In the genomic region with DNA sequence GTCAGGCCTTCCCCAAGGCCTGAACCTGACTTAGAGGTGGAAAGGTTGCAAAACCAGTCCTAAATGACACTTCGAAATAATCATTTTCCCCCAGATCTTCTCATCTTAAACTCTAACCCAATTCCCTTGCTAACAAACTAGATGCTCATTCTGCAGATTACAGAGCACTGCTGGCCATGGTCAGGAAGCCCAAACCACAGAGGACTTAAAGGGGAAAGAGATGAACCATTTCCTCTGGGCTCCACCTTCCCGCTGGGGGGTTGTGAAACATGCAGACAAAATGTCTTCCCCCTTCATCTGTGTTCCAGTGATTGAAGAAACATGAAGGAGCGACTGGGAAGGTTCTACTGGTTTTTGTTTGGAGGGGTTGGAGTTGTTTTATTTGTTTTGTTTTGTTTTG, we compare ENCODE assay signal across 21 mouse cellular contexts.
"Had no signal": no experiment of that assay in that cellular context is flagged by ENCODE, and none has a peak within 500 bp of the region (broad histone marks: within the 10 kb centered on the region; RNA-seq: fewer than 3 reads in every experiment).

No protein-coding gene starts in this region.

- H3K4me3 ChIP-seq: lung, embryonic 15.5 days; megakaryocyte, embryonic 14.5 days; midbrain, embryonic 13.5 days; midbrain, embryonic 15.5 days; neural tube, embryonic 13.5 days; neural tube, embryonic 15.5 days had no signal

- H3K36me3 ChIP-seq: lung, embryonic 15.5 days; midbrain, embryonic 13.5 days; midbrain, embryonic 15.5 days; neural tube, embryonic 13.5 days; neural tube, embryonic 15.5 days had no signal

- H3K4me1 ChIP-seq: lung, embryonic 15.5 days; midbrain, embryonic 13.5 days; midbrain, embryonic 15.5 days; neural tube, embryonic 13.5 days; neural tube, embryonic 15.5 days had no signal

- H3K9ac ChIP-seq: liver, postnatal 0 days; lung, embryonic 15.5 days; midbrain, embryonic 13.5 days; midbrain, embryonic 15.5 days; neural tube, embryonic 13.5 days; neural tube, embryonic 15.5 days had no signal

- H3K27me3 ChIP-seq: lung, embryonic 15.5 days; megakaryocyte, embryonic 14.5 days; midbrain, embryonic 13.5 days; midbrain, embryonic 15.5 days; neural tube, embryonic 13.5 days; neural tube, embryonic 15.5 days had no signal

- DNase-seq: liver, postnatal 0 days; lung, adult 2 months; lung, postnatal 14 days; lung, postnatal 36 days; retina, postnatal 1 day; right cerebral cortex, adult 18-20 months; right cerebral cortex, postnatal 25 days; right cerebral cortex, postnatal 4 days; spleen, adult 18-20 months; thymus, adult 18-20 months; thymus, postnatal 14 days; thymus, postnatal 36 days had no signal

- H3K4me2 ChIP-seq: lung, embryonic 15.5 days; midbrain, embryonic 11.5 days; midbrain, embryonic 13.5 days; midbrain, embryonic 15.5 days; neural tube, embryonic 13.5 days; neural tube, embryonic 15.5 days had no signal

- H3K27ac ChIP-seq: lung, embryonic 15.5 days; macrophage; midbrain, embryonic 13.5 days; midbrain, embryonic 15.5 days; neural tube, embryonic 13.5 days; neural tube, embryonic 15.5 days had no signal

- ATAC-seq: liver, postnatal 0 days; lung, postnatal 0 days; midbrain, embryonic 13.5 days; midbrain, embryonic 15.5 days had no signal

- H3K9me3 ChIP-seq: lung, embryonic 15.5 days; megakaryocyte, embryonic 14.5 days; midbrain, embryonic 13.5 days; midbrain, embryonic 15.5 days; neural tube, embryonic 13.5 days; neural tube, embryonic 15.5 days had no signal
